Mouse (Mus musculus) inflammation-experienced regulatory T-cells, adult 16 weeks (primary cell): ENCODE data around the gene Rock2. TPM values are rescaled to one million over a fixed set of nuclear protein-coding genes. Genes with fewer than 3 reads are reported as not detected.

Source experiments
- polyA plus RNA-seq: library from polyadenylated mRNA; unstranded; fragments of 100-300 nt; shearing (Covaris generic); gene quantifications from one replicate; pipeline ENCODE4 v1.2.1, GENCODE M21; 2017

Gene Rock2
- 10.0 TPM for polyA plus RNA-seq

GRCm38 (mm10) chr12:16894396-16895220 lies at the start of gene Rock2:
Rock2 (plus strand) TSS chr12:16894895.

DNA sequence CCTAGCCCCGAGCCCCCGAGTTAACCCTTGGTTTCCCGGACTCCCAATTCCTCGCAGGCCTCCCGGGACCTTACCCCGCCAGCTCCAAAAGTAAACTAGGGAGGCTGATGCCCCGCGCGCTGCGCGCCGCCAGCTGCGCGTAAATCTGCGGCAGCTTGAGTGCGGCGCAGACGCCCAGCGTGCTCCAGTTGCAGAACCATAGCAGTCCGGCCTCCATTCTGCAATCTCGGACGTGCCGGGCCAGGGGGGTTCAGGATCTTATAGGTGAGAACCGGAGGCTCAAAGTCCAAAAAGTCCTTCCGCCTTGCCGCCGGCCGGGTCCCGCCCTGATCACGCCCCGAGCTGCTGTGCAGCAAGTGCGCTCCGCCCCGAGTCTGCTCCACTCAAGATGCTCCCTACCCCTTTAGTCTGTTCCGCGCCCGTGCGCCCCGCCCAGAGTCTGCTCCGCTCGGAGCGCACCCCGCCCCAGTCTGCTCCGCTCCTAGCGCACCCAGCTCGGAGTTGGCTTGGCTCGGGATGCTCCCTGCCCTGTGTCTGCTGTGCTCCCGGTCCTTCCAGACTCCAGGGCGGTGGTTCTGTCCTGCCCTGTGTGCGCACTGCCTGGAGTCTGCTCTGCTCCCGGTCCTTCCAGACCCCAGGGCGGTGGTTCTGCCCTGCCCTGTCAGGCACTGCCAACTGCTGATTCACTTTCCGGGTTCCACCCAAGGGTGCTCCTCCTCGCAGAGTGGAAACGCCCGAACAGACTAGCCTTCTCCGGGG lies 105.2 kb downstream of the Rock2 start, which contains the start of gene Pqlc3:
TSS of gene Pqlc3 (minus strand) at position 670 of the 759 bp plus-strand sequence.

GRCm38 (mm10) chr12:17011100-17011870 lies 116.6 kb downstream of the Rock2 start, which contains the start of gene 2410004P03Rik:
2410004P03Rik (minus strand) TSS chr12:17011727.

Other genes with a start within 250 kb of the Rock2 start
- gene Ntsr2, start 241.5 kb upstream of the Rock2 start, polyA plus RNA-seq: not detected
- 0.28 TPM for gene Greb1, start 94.0 kb upstream of the Rock2 start, polyA plus RNA-seq
- gene E2f6, start 83.9 kb upstream of the Rock2 start, polyA plus RNA-seq: 6.5 TPM
- gene Pqlc3, start 105.5 kb downstream of the Rock2 start, polyA plus RNA-seq: 69.6 TPM
- 1.7 TPM for gene 2410004P03Rik, start 116.8 kb downstream of the Rock2 start, polyA plus RNA-seq